8 mouse cellular contexts compared by ENCODE assay signal in genomic region chr17:34628644-34628967, GRCm38 (mm10). TPM values are rescaled to one million over a fixed set of nuclear protein-coding genes. Genes with fewer than 3 reads are reported as not detected.
DNase-seq lines count a peak whose midpoint lies in the region; ATAC-seq and TF ChIP-seq lines count a peak whose summit lies in the region.

No protein-coding gene starts in this region.

- peak overlapping the region; percentile 76 for H3K4me3 ChIP-seq in kidney, embryonic 15.5 days (replicated peaks)
- peak overlapping the region; percentile 45; the same call in 1 of the 2 replicates for H3K4me3 ChIP-seq in embryonic fibroblast, embryonic 13.5 days (ENCODE audit: insufficient read depth, low read length)
- H3K4me3 ChIP-seq in limb, embryonic 14.5 days (replicated peaks; ENCODE audit: low read length): peak overlapping the region; percentile 81
- peak overlapping the region; percentile 77 for H3K4me3 ChIP-seq in stomach, embryonic 15.5 days (replicated peaks)

- H3K9me3 ChIP-seq in kidney, embryonic 15.5 days (replicated peaks): no peaks in the 10 kb centered on the region
- H3K9me3 ChIP-seq in limb, embryonic 14.5 days (ENCODE audit: control insufficient read depth, low read length): no peaks in the 10 kb centered on the region
- no peaks in the 10 kb centered on the region for H3K9me3 ChIP-seq in stomach, embryonic 15.5 days

- no peak for TF ChIP-seq CTCF in embryonic fibroblast, embryonic 13.5 days (IDR thresholded peaks at IDR 0.05; ENCODE audit: borderline replicate concordance, insufficient read depth, low read length)

- H3K36me3 ChIP-seq in kidney, embryonic 15.5 days: peaks cover 17% of the 10 kb centered on the region
- H3K36me3 ChIP-seq in limb, embryonic 14.5 days (ENCODE audit: control insufficient read depth, insufficient read depth, low read length): peaks cover 15% of the 10 kb centered on the region
- H3K36me3 ChIP-seq in stomach, embryonic 15.5 days: 0 out of 2 replicates have a peak, but pooled peaks cover 2% of the 10 kb centered on the region

- H3K4me1 ChIP-seq in kidney, embryonic 15.5 days: peaks cover 70% of the 10 kb centered on the region
- H3K4me1 ChIP-seq in embryonic fibroblast, embryonic 13.5 days (ENCODE audit: control insufficient read depth, insufficient read depth, low read length): peaks cover 9% of the 10 kb centered on the region; the same call in 1 of the 2 replicates
- peaks cover 30% of the 10 kb centered on the region for H3K4me1 ChIP-seq in limb, embryonic 14.5 days (ENCODE audit: control insufficient read depth, insufficient read depth, low read length)
- H3K4me1 ChIP-seq in stomach, embryonic 15.5 days: peaks cover 50% of the 10 kb centered on the region

- peak overlapping the region; percentile 95 for H3K27ac ChIP-seq in kidney, embryonic 15.5 days
- H3K27ac ChIP-seq in embryonic fibroblast, embryonic 13.5 days (ENCODE audit: insufficient read depth, low read length): no peak overlapping the region
- peak overlapping the region; percentile 92 for H3K27ac ChIP-seq in limb, embryonic 14.5 days (replicated peaks; ENCODE audit: low read depth, low read length)
- peak overlapping the region; percentile 95 for H3K27ac ChIP-seq in stomach, embryonic 15.5 days

- peaks cover 28% of the 10 kb centered on the region for H3K27me3 ChIP-seq in kidney, embryonic 15.5 days
- H3K27me3 ChIP-seq in limb, embryonic 14.5 days (ENCODE audit: control insufficient read depth, insufficient read depth, low read length): peaks cover 36% of the 10 kb centered on the region
- H3K27me3 ChIP-seq in stomach, embryonic 15.5 days (replicated peaks): peaks cover 26% of the 10 kb centered on the region

- no peak for DNase-seq in kidney, postnatal 10 days
- DNase-seq in limb, embryonic 14.5 days (ENCODE audit: low spot score): no peak
- DNase-seq in yolk sac, embryonic 10.5 days (ENCODE audit: low spot score): no peak
- no peak for DNase-seq in urinary bladder, postnatal 10 days (ENCODE audit: low spot score)
- no peak for DNase-seq in left cerebral cortex, adult 9 months (ENCODE audit: low spot score in 2 of 2)

- peak overlapping the region; percentile 94 for H3K4me2 ChIP-seq in kidney, embryonic 15.5 days
- peak overlapping the region; percentile 78 for H3K4me2 ChIP-seq in limb, embryonic 14.5 days (replicated peaks; ENCODE audit: low read depth, low read length, severe bottlenecking)
- peak overlapping the region; percentile 96 for H3K4me2 ChIP-seq in stomach, embryonic 15.5 days

- 0 out of 2 replicates have a peak, but pooled peaks have one; percentile 12 for TF ChIP-seq POLR2A in embryonic fibroblast, embryonic 13.5 days (IDR thresholded peaks at IDR 0.05; ENCODE audit: low read depth, low read length)
- TF ChIP-seq POLR2A in limb, embryonic 14.5 days (IDR thresholded peaks at IDR 0.05; ENCODE audit: borderline replicate concordance, extremely low read depth, insufficient read depth, insufficient read length): no peak

- WGBS in kidney, embryonic 15.5 days: 24% methylated on average over 5 of the region's 5 CpGs
- 46% methylated on average over 5 of the region's 5 CpGs for WGBS in limb, embryonic 14.5 days
- 30% methylated on average over 5 of the region's 5 CpGs for WGBS in stomach, embryonic 15.5 days

- H3K9ac ChIP-seq in kidney, embryonic 15.5 days: peak overlapping the region; percentile 46
- 0 out of 2 replicates have a peak overlapping the region, but pooled peaks have one; percentile 28 for H3K9ac ChIP-seq in limb, embryonic 14.5 days (ENCODE audit: low read depth, low read length, severe bottlenecking)
- H3K9ac ChIP-seq in stomach, embryonic 15.5 days: no peak overlapping the region

- ATAC-seq in kidney, embryonic 15.5 days (replicated peaks; ENCODE audit: low FRiP score): no peak
- ATAC-seq in limb, embryonic 14.5 days (ENCODE audit: low FRiP score, low read depth): no peak
- no peak for ATAC-seq in stomach, embryonic 15.5 days (ENCODE audit: insufficient read depth, low FRiP score, low read depth)

RNA-seq across cellular contexts. Expression of gene Ppt2, which starts 0.3 kb away (rescaled TPM):
- 36.5 and 39.1 TPM in 2 replicates for polyA plus RNA-seq in kidney, embryonic 15.5 days (2015; fragmentation: Nextera tagmentation; extraction: Ambion mirVana)
- 28.2 and 32.3 TPM in 2 replicates for polyA plus RNA-seq in embryonic fibroblast, embryonic 13.5 days (2011; ENCODE audit: insufficient read length, low read depth, missing spikeins)
- polyA plus RNA-seq in limb, embryonic 14.5 days (2012; rRNA removed): 39.6 and 52.4 TPM in 2 replicates
- 27.0 and 29.9 TPM in 2 replicates for polyA plus RNA-seq in limb, embryonic 14.5 days (2014; fragmentation: Nextera tagmentation; extraction: Ambion mirVana)
- polyA plus RNA-seq in stomach, embryonic 15.5 days (2015; fragmentation: Nextera tagmentation; extraction: Ambion mirVana): 23.7 and 26.2 TPM in 2 replicates

RNA-seq across cellular contexts. Expression of gene Prrt1, which starts 0.7 kb away (rescaled TPM):
- 0.24 and 0.35 TPM in 2 replicates for polyA plus RNA-seq in kidney, embryonic 15.5 days (2015; fragmentation: Nextera tagmentation; extraction: Ambion mirVana)
- polyA plus RNA-seq in embryonic fibroblast, embryonic 13.5 days (2011; ENCODE audit: insufficient read length, low read depth, missing spikeins): 0.53 TPM in 1 of 2 replicates, not detected in the other
- polyA plus RNA-seq in limb, embryonic 14.5 days (2012; rRNA removed): 5.5 and 5.7 TPM in 2 replicates
- polyA plus RNA-seq in limb, embryonic 14.5 days (2014; fragmentation: Nextera tagmentation; extraction: Ambion mirVana): 0.40 and 0.94 TPM in 2 replicates
- 0.35 and 0.63 TPM in 2 replicates for polyA plus RNA-seq in stomach, embryonic 15.5 days (2015; fragmentation: Nextera tagmentation; extraction: Ambion mirVana)

RNA-seq across cellular contexts. Expression of gene Egfl8, which starts 12.8 kb away (rescaled TPM):
- polyA plus RNA-seq in kidney, embryonic 15.5 days (2015; fragmentation: Nextera tagmentation; extraction: Ambion mirVana): 3.5 and 4.4 TPM in 2 replicates
- polyA plus RNA-seq in embryonic fibroblast, embryonic 13.5 days (2011; ENCODE audit: insufficient read length, low read depth, missing spikeins): 0.48 and 0.51 TPM in 2 replicates
- 11.3 and 12.8 TPM in 2 replicates for polyA plus RNA-seq in limb, embryonic 14.5 days (2012; rRNA removed)
- 8.1 and 8.7 TPM in 2 replicates for polyA plus RNA-seq in limb, embryonic 14.5 days (2014; fragmentation: Nextera tagmentation; extraction: Ambion mirVana)
- polyA plus RNA-seq in stomach, embryonic 15.5 days (2015; fragmentation: Nextera tagmentation; extraction: Ambion mirVana): 3.7 and 3.8 TPM in 2 replicates

RNA-seq across cellular contexts. Expression of gene Fkbpl, which starts 16.0 kb away (rescaled TPM):
- polyA plus RNA-seq in kidney, embryonic 15.5 days (2015; fragmentation: Nextera tagmentation; extraction: Ambion mirVana): 17.2 and 18.4 TPM in 2 replicates
- 17.9 and 20.2 TPM in 2 replicates for polyA plus RNA-seq in embryonic fibroblast, embryonic 13.5 days (2011; ENCODE audit: insufficient read length, low read depth, missing spikeins)
- 5.1 TPM in 2 replicates for polyA plus RNA-seq in limb, embryonic 14.5 days (2012; rRNA removed)
- 11.9 and 12.5 TPM in 2 replicates for polyA plus RNA-seq in limb, embryonic 14.5 days (2014; fragmentation: Nextera tagmentation; extraction: Ambion mirVana)
- 14.0 and 14.5 TPM in 2 replicates for polyA plus RNA-seq in stomach, embryonic 15.5 days (2015; fragmentation: Nextera tagmentation; extraction: Ambion mirVana)

RNA-seq across cellular contexts. Expression of gene Atf6b, which starts 18.3 kb away (rescaled TPM):
- polyA plus RNA-seq in kidney, embryonic 15.5 days (2015; fragmentation: Nextera tagmentation; extraction: Ambion mirVana): 86.2 and 98.2 TPM in 2 replicates
- 65.2 and 83.8 TPM in 2 replicates for polyA plus RNA-seq in embryonic fibroblast, embryonic 13.5 days (2011; ENCODE audit: insufficient read length, low read depth, missing spikeins)
- 104 and 121 TPM in 2 replicates for polyA plus RNA-seq in limb, embryonic 14.5 days (2012; rRNA removed)
- 68.3 and 80.9 TPM in 2 replicates for polyA plus RNA-seq in limb, embryonic 14.5 days (2014; fragmentation: Nextera tagmentation; extraction: Ambion mirVana)
- 72.0 and 76.7 TPM in 2 replicates for polyA plus RNA-seq in stomach, embryonic 15.5 days (2015; fragmentation: Nextera tagmentation; extraction: Ambion mirVana)
